Mouse (Mus musculus) liver, embryonic 12.5 days (tissue): ENCODE measurements around the gene Fancg. TPM values are rescaled to one million over a fixed set of nuclear protein-coding genes. Genes with fewer than 3 reads are reported as not detected.
A peak's percentile ranks its signal among the peaks of the same experiment; 100 is the strongest.
"Not testable (repeated sequence)": the region's sequence is repeated elsewhere in the genome, so short reads cannot be mapped to it uniquely, and the experiment has no call there.

ENCODE experiments used
- ATAC-seq: fragments of 200-750 bp; cut with Nextera tagmentation; 2 replicates; pipeline ENCODE4 v1.8.0; 2017; ENCODE audit warnings: moderate number of reproducible peaks, mild to moderate bottlenecking, moderate library complexity
- H3K27ac ChIP-seq: fragments of 300-500 bp; sonication (generic); 2 replicates; pipeline ENCODE4 v1.5.1; 2016; ENCODE audit warnings: mild to moderate bottlenecking
- H3K27me3 ChIP-seq: fragments of 300-500 bp; sonication (generic); replicated peaks from 2 replicates; pipeline ENCODE4 v1.6.1; 2016; ENCODE audit warnings: mild to moderate bottlenecking, moderate library complexity
- H3K36me3 ChIP-seq: fragments of 300-500 bp; sonication (generic); 2 replicates; pipeline ENCODE4 v1.6.1; 2016; ENCODE audit warnings: mild to moderate bottlenecking, moderate library complexity
- H3K4me1 ChIP-seq: fragments of 300-500 bp; sonication (generic); 2 replicates; pipeline ENCODE4 v1.6.1; 2016
- H3K4me2 ChIP-seq: fragments of 300-500 bp; sonication (generic); 2 replicates; pipeline ENCODE4 v1.6.1; 2016; ENCODE audit warnings: mild to moderate bottlenecking, moderate library complexity
- H3K4me3 ChIP-seq: fragments of 300-500 bp; sonication (generic); 2 replicates; pipeline ENCODE4 v1.5.1; 2016; ENCODE audit warnings: mild to moderate bottlenecking, moderate library complexity
- H3K9ac ChIP-seq: fragments of 300-500 bp; sonication (generic); 2 replicates; pipeline ENCODE4 v1.6.1; 2016; ENCODE audit warnings: mild to moderate bottlenecking, moderate library complexity
- H3K9me3 ChIP-seq: fragments of 300-500 bp; sonication (generic); replicated peaks from 2 replicates; pipeline ENCODE4 v1.6.1; 2016; ENCODE audit warnings: mild to moderate bottlenecking, moderate library complexity
- WGBS: fragments of 180-500 bp; shearing (Covaris S2); methylation state at CpG from one replicate; pipeline ENCODE4 v1.1.7; 2016; ENCODE audit not compliant: insufficient replicate concordance; 5-methylcytosine and 5-hydroxymethylcytosine counted together
- polyA plus RNA-seq: library from polyadenylated mRNA; unstranded; fragments of >200 nt; fragmentation: Nextera tagmentation; extraction: Ambion mirVana; gene quantifications from 2 replicates; pipeline ENCODE4 v1.2.1, GENCODE M21; 2016

Gene Fancg
- polyA plus RNA-seq, 1 experiment from 2014 or later = 12.3 TPM

DNA sequence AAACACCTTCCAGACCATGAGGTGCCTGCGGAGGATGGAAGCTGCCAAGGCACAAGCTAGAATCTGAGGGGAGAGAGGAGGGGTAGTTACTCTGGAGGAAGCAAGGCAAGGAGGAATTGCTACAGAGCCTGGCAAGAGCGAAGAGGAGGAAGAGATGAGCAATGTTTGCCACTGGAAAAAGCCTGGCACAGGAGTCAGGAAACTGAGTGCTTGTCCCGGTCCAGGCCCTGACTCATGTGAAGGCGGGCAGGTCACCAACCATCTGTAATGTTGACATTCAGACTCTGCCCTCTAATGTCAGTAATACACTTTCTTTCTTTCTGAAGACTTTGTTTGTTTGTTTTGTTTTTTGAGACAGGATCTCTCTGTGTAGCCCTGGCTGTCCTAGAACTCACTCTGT lies 7.8 kb upstream of the Fancg start:
- 91% methylated on average over 4 of the region's 4 CpGs for WGBS
- peaks cover 66% of the 10 kb centered on the region for H3K36me3 ChIP-seq
- no peak overlapping the region for H3K9ac ChIP-seq

DNA sequence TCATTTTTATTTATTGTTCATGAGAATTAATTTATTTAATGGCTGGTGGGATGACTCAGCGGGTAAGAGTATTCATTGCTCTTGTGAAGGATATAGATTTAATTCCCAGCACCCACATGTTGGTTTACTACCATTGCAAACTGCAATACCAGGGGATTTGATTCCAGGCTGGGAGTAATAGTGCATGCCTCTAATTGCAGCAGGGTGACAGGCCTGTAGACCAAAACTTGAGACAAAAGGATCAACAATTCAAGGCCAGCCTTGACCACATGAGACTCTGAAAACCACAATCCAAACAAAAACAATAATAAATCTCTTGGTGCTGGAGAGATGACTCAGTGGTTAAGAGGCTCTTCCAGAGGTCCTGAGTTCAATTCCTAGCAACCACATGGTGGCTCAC lies 1.8 kb upstream of the Fancg start:
- Histone ChIP-seq H3K36me3 (peaks cover 14% of the 10 kb centered on the region; the same call in 1 of the 2 replicates), H3K9ac (no peak overlapping the region), H3K4me1 (peaks cover 19% of the 10 kb centered on the region), H3K27ac (no peak overlapping the region), H3K9me3 (no peaks in the 10 kb centered on the region), H3K4me2 (no peak overlapping the region), H3K27me3 (no peaks in the 10 kb centered on the region), H3K4me3 (no peak overlapping the region)
- no peak for ATAC-seq
- 84% methylated on average over 1 of the region's 1 CpGs for WGBS

More for the DNA sequence above, 7.8 kb upstream of the Fancg start:
- Histone ChIP-seq H3K4me2 (no peak overlapping the region), H3K27ac (no peak overlapping the region), H3K9me3 (no peaks in the 10 kb centered on the region), H3K4me1 (peaks cover 16% of the 10 kb centered on the region), H3K4me3 (no peak overlapping the region), H3K27me3 (no peaks in the 10 kb centered on the region)
- no peak for ATAC-seq

GRCm38 (mm10) chr4:43005765-43006164 lies 4.5 kb downstream of the Fancg start:
- no peak overlapping the region for H3K4me2 ChIP-seq
- H3K9me3 ChIP-seq = no peaks in the 10 kb centered on the region
- no peak overlapping the region for H3K9ac ChIP-seq
- no peak overlapping the region for H3K4me3 ChIP-seq
- H3K27ac ChIP-seq = no peak overlapping the region
- no peaks in the 10 kb centered on the region for H3K27me3 ChIP-seq
- H3K36me3 ChIP-seq = peaks cover 36% of the 10 kb centered on the region
- peaks cover 29% of the 10 kb centered on the region for H3K4me1 ChIP-seq
- no peak for ATAC-seq
- 39% methylated on average over 2 of the region's 2 CpGs for WGBS

DNA sequence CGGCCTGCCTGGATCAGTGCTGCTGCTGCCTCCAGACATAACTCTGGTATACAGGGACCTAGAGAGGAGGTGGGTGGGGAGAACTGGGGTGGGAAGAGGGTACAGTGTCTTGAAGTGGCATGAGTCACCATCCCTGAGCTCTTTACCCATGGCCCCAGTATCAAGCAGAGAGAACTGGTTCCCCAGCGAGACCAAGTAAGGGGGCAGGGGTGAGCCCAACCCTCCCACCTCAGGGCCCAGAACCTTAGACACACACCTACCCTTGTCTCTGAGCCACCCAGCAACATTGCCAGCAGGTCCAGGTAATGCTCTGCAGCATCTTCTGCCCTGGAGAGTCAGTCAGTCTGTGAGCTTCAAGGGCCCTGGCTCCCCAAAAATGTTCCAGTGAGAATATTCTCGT lies 5.4 kb downstream of the Fancg start:
- no peaks in the 10 kb centered on the region for H3K9me3 ChIP-seq
- no peak for ATAC-seq
- H3K4me1 ChIP-seq = peaks cover 29% of the 10 kb centered on the region
- WGBS = 87% methylated on average over 3 of the region's 3 CpGs
- H3K4me2 ChIP-seq = no peak overlapping the region
- peaks cover 36% of the 10 kb centered on the region for H3K36me3 ChIP-seq
- no peak overlapping the region for H3K27ac ChIP-seq
- no peak overlapping the region for H3K4me3 ChIP-seq
- H3K27me3 ChIP-seq = no peaks in the 10 kb centered on the region
- H3K9ac ChIP-seq = 0 out of 2 replicates have a peak overlapping the region, but pooled peaks have one; percentile 0

- H3K4me1 ChIP-seq = peaks cover 26% of the 10 kb centered on the region
- H3K9me3 ChIP-seq = no peaks in the 10 kb centered on the region
- no peak overlapping the region for H3K4me3 ChIP-seq
- whole genome bisulfite sequencing = 74% methylated on average over 12 of the region's 12 CpGs
- peaks cover 35% of the 10 kb centered on the region for H3K36me3 ChIP-seq
- no peak overlapping the region for H3K4me2 ChIP-seq
- no peak overlapping the region for H3K27ac ChIP-seq
- H3K9ac ChIP-seq = no peak overlapping the region
- no peak for ATAC-seq
- no peaks in the 10 kb centered on the region for H3K27me3 ChIP-seq
These were observed 7.4 kb downstream of the Fancg start for GRCm38 (mm10) chr4:43002756-43003439.

DNA sequence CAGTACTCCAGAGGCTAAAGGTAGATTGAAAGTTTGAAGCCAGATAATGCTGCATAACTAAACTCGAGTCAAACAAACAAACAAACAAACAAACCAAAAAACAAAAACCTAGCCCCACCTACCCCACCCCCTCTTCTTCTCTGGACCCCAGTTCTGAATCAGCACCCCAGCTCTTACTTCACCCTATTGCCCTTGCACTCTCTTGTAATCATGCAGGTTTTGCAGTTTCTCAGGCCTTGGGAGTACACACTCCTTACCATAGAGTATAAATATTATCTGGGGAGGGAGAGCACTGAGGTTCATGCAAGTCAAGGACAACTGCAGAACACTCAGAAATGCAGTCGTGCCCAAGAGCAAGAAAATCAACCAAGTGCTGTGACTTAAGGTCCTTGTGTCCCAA lies 9.0 kb downstream of the Fancg start:
- Histone ChIP-seq H3K27me3 (no peaks in the 10 kb centered on the region), H3K9ac (no peak overlapping the region), H3K27ac (peak overlapping the region; percentile 79; the same call in 1 of the 2 replicates), H3K4me3 (no peak overlapping the region), H3K4me2 (no peak overlapping the region), H3K36me3 (peaks cover 37% of the 10 kb centered on the region), H3K9me3 (no peaks in the 10 kb centered on the region), H3K4me1 (peaks cover 37% of the 10 kb centered on the region)
- no peak for ATAC-seq
- 77% methylated on average over 2 of the region's 2 CpGs for WGBS

GRCm38 (mm10) chr4:43000141-43000986 lies 9.9 kb downstream of the Fancg start, which contains the start of gene Vcp:
Gene Vcp (minus strand): TSS chr4:43000507.
- 2% methylated on average over 54 of the region's 56 CpGs for WGBS
- H3K9me3 ChIP-seq, H3K27me3 ChIP-seq: not testable (repeated sequence)
- peak within 1 kb of the TSS; percentile 76 for H3K4me3 ChIP-seq
- H3K4me2 ChIP-seq = peak within 1 kb of the TSS; percentile 83
- H3K36me3 ChIP-seq = peaks cover 43% of the 10 kb centered on the region
- ATAC-seq = peak; percentile 96
- peak within 1 kb of the TSS; percentile 100 for H3K27ac ChIP-seq
- peaks cover 37% of the 10 kb centered on the region for H3K4me1 ChIP-seq
- peak within 1 kb of the TSS; percentile 98 for H3K9ac ChIP-seq

DNA sequence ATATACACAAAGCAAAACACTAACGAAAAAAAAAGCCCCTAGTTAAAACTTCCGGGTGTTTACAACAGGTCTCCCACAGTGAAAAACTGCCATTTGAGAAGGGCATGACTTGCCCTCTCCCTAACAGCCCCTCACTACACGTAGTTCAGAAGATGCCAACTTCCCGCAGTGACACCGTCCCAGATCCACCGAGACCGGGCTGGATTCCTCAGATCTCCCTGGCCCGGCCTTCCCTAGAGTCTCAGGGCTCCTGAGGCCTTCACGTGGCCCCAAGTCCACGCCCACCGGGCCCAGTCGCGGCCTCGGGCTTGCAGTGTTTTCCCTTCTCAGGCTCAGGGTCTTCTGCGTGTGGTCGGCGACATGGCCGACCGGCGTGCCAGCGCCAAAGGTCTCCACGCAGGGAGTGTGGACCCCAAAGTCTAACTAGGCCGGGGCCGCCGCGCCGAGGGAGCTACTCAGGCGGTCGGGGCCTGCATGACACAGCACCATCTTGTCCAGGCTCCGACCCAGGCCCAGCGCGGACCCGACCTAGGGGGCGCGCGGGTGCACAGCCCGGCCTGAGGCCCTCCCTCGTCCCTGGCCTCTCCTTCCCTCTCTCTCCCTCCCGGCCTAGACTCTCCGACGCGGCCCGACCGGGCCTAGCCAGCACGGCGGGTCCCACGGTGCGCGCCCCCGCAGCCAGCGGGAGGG lies 10.7 kb downstream of the Fancg start:
- Histone ChIP-seq H3K4me3 (peak overlapping the region; percentile 76), H3K27ac (peak overlapping the region; percentile 100), H3K4me1 (peaks cover 37% of the 10 kb centered on the region), H3K36me3 (peaks cover 44% of the 10 kb centered on the region), H3K4me2 (peak overlapping the region; percentile 83), H3K27me3 (no peaks in the 10 kb centered on the region), H3K9ac (peak overlapping the region; percentile 98), H3K9me3 (no peaks in the 10 kb centered on the region)
- peak; percentile 70 for ATAC-seq
- WGBS = under 1% methylated on average over 51 of the region's 51 CpGs

DNA sequence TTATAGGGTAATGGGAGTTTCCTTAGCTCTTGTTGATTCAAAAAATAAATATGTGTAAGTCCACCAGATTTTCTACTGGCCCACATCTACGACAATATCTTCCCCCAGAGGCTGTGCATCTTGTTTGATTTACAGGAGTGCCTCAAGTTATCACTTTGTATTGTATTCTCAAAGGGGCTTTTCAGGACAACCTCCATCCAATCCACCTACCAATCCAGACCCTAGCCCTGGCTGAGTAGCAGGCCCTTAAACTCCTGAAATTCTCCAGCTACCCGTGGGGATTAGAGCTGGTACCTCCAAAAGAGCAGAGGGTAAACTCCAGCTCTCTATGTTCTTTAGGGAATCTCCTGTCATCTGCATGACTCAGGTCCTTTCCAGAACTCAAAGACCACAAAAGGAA lies 12.3 kb downstream of the Fancg start:
- no peaks in the 10 kb centered on the region for H3K9me3 ChIP-seq
- peak overlapping the region; percentile 83 for H3K4me2 ChIP-seq
- H3K4me1 ChIP-seq = peaks cover 37% of the 10 kb centered on the region
- no peak for ATAC-seq
- peak overlapping the region; percentile 98 for H3K9ac ChIP-seq
- 73% methylated on average over 2 of the region's 2 CpGs for WGBS
- no peaks in the 10 kb centered on the region for H3K27me3 ChIP-seq
- H3K4me3 ChIP-seq = peak overlapping the region; percentile 76
- H3K36me3 ChIP-seq = peaks cover 54% of the 10 kb centered on the region
- H3K27ac ChIP-seq = peak overlapping the region; percentile 18; the same call in 1 of the 2 replicates

- Histone ChIP-seq H3K4me3 (no peak overlapping the region), H3K27me3 (no peaks in the 10 kb centered on the region), H3K27ac (no peak overlapping the region), H3K9ac (no peak overlapping the region), H3K36me3 (peaks cover 99% of the 10 kb centered on the region), H3K4me2 (no peak overlapping the region), H3K9me3 (no peaks in the 10 kb centered on the region), H3K4me1 (no peaks in the 10 kb centered on the region)
- no peak for ATAC-seq
- 78% methylated on average over 1 of the region's 1 CpGs for WGBS
These were observed 22.0 kb downstream of the Fancg start for GRCm38 (mm10) chr4:42988296-42988695.

- H3K4me1 ChIP-seq, H3K27me3 ChIP-seq, H3K4me2 ChIP-seq, H3K27ac ChIP-seq, H3K4me3 ChIP-seq, ATAC-seq, H3K9me3 ChIP-seq, H3K9ac ChIP-seq: not testable (repeated sequence)
- WGBS = 81% methylated on average over 8 of the region's 8 CpGs
- peaks cover 81% of the 10 kb centered on the region for H3K36me3 ChIP-seq
These were observed 29.8 kb downstream of the Fancg start for GRCm38 (mm10) chr4:42980467-42980866.

DNA sequence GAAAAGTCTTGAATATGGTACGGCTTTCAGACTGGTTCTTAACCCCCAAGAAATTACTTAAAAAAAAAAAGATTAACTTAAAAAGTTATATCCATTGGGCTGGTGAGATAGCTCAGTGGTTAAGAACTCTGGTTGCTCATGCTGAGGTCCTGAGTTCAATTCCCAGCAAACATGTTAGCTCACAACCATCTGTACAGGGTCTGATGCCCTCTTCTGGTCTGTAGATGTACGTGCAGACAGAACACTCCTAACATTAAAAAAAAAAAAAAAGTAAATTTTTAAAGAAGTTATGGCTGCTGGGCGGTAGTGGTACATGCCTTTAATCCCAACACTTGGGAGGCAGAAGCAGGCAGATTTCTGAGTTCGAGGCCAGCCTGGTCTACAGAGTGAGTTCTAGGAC lies 32.2 kb downstream of the Fancg start:
- Histone ChIP-seq H3K9me3 (no peaks in the 10 kb centered on the region), H3K9ac (no peak overlapping the region), H3K4me2 (no peak overlapping the region), H3K4me1 (no peaks in the 10 kb centered on the region), H3K4me3 (no peak overlapping the region), H3K27ac (no peak overlapping the region), H3K27me3 (no peaks in the 10 kb centered on the region), H3K36me3 (peaks cover 57% of the 10 kb centered on the region)
- whole genome bisulfite sequencing = 86% methylated on average over 4 of the region's 4 CpGs
- no peak for ATAC-seq
